Comparison of ENCODE assay signal across 23 mouse cellular contexts in genomic region chr6:143857376-143857775, GRCm38 (mm10).
"Had no signal": no experiment of that assay in that cellular context is flagged by ENCODE, and none has a peak within 500 bp of the region (broad histone marks: within the 10 kb centered on the region; RNA-seq: fewer than 3 reads in every experiment).

No protein-coding gene starts in this region.

- H3K4me1 ChIP-seq: heart, embryonic 10.5 days; liver, embryonic 15.5 days had no signal

- H3K4me2 ChIP-seq: heart, embryonic 12.5 days; hindbrain, embryonic 12.5 days; hindbrain, embryonic 14.5 days; intestine, embryonic 15.5 days; liver, embryonic 13.5 days; liver, embryonic 15.5 days had no signal

- H3K27ac ChIP-seq: gastrocnemius, adult 2 months; heart, adult 2 months; heart, embryonic 10.5 days; hindbrain, embryonic 10.5 days; hindbrain, embryonic 12.5 days; hindbrain, embryonic 14.5 days; intestine, embryonic 15.5 days; layer of hippocampus, adult 2 months; left cerebral cortex, adult 2 months; liver, embryonic 13.5 days; liver, embryonic 15.5 days had no signal

- H3K4me3 ChIP-seq: gastrocnemius, adult 2 months; heart, adult 2 months; heart, embryonic 10.5 days; heart, embryonic 12.5 days; hindbrain, embryonic 10.5 days; hindbrain, embryonic 12.5 days; intestine, embryonic 15.5 days; layer of hippocampus, adult 2 months; left cerebral cortex, adult 2 months; liver, embryonic 13.5 days; liver, embryonic 15.5 days had no signal

- H3K27me3 ChIP-seq: hindbrain, embryonic 12.5 days; intestine, embryonic 15.5 days; liver, embryonic 13.5 days; liver, embryonic 15.5 days had no signal

- DNase-seq: gastrocnemius, adult 2 months; gastrocnemius, postnatal 10 days; gastrocnemius, postnatal 25 days; heart, adult 2 months; heart, postnatal 10 days; heart, postnatal 4 days; kidney, adult 18-20 months; kidney, postnatal 25 days; kidney, postnatal 4 days; liver, embryonic 13.5 days had no signal

- ATAC-seq: forebrain, embryonic 16.5 days; hindbrain, embryonic 16.5 days; inflammation-experienced regulatory T-cells, adult 6 months; intestine, embryonic 15.5 days; intestine, postnatal 0 days had no signal

- H3K36me3 ChIP-seq: heart, embryonic 10.5 days; heart, embryonic 12.5 days; hindbrain, embryonic 10.5 days; hindbrain, embryonic 12.5 days; intestine, embryonic 15.5 days; liver, embryonic 13.5 days; liver, embryonic 15.5 days had no signal

- H3K9ac ChIP-seq: heart, embryonic 12.5 days; hindbrain, embryonic 12.5 days; hindbrain, embryonic 14.5 days; intestine, embryonic 15.5 days; liver, embryonic 13.5 days; liver, embryonic 15.5 days had no signal

- H3K9me3 ChIP-seq: heart, embryonic 10.5 days; heart, embryonic 12.5 days; hindbrain, embryonic 10.5 days; hindbrain, embryonic 12.5 days; intestine, embryonic 15.5 days; liver, embryonic 13.5 days; liver, embryonic 15.5 days had no signal
